Mouse (Mus musculus): ENCODE measurements at regions not wholly inside any gene's neighbourhood (a gene's known extent, or its start where the extent isn't known, plus 50 kb on each side); places are given as distances from the start of the nearest gene placed in this dataset.
A peak's percentile ranks its signal among the peaks of the same experiment; 100 is the strongest.

- no peak for DNase-seq
Observed at GRCm38 (mm10) chr17:7467638-7468037, 82.4 kb upstream of the Unc93a2 start.

DNA sequence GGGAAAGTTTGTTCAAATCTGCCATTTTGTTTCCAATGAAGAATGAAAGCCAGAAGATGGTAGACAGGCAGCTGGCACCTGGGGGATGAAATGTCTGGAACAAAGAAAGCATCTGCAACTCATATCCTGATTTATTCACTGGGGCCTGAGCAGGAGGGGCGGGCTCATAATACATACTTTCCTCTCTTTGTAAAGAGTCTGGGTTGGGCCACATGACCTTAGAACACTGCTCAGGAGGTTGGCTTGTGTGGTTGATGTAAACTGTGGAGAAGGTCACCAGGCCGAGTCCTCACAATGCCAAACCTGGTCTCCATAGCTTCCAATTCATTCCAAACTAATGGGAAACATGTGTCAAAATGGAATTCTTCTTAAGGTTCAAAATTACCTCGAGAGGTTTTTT is 79.6 kb upstream of the Unc93a2 start:
- no peak for DNase-seq

DNA sequence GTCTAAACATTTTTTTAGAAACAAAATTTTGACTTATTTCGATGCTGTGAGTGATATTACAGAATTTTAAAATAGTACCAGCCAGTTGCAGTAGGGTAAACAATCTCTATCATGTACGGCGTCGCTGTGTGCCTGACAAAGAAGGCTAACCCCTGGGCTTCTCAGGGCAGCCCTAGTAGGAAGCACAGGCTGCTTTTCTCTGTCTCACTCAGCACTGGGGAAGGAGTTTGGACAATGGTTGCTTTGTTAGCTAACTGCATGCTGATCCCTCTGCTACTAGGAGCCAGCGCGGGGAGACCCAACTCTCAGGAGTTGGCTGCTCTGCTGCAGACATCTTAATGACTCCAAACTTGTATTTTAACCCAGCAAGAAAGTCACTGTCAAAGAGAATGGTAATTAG is 75.9 kb upstream of the Unc93a2 start:
- no peak for DNase-seq

GRCm38 (mm10) chr17:7456939-7457338 is 71.7 kb upstream of the Unc93a2 start:
- DNase-seq = no peak

DNA sequence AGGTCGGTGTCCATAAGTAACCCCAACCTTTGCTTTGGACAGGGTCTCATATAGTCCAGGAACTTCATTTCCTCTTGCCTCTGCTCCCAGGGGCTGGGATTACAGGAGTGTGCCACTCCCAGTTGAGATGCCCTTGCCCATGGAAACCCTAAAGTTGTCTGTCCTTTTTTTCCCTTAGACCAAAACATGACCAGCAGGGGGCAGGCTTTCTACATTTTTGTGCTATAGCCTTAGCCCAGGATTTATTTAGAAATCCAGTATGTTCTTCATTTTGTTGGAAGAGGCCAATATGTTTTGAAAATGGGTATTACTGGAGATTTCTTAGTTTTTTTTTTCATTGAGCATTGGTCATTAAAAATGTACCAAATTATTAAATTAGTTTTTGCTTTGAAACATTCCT is 58.6 kb upstream of the Unc93a2 start:
- peak; percentile 15 to 17 for DNase-seq

DNA sequence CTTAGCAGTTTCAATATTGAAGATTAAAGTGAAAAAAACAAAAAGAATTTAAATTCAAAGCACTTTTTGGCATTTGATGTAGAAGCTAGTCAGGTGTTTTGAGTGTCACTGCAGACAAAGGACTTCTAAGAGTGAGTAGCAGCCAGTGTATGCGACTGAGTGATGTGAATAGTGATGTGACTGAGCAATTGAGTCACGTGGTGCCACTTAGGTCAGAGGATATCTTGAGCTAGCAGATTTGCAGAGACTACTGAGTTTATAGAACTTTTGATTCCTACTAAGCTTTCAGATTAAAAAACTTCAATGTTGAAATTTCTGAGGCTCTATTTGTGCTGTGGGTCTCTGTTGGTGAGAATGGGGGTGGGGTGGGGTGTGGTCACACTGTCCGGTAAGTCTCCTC is 49.8 kb upstream of the Unc93a2 start:
- no peak for DNase-seq
